8 mouse cellular contexts compared by ENCODE assay signal in genomic region chr4:62660554-62660864, GRCm38 (mm10).
DNase-seq lines count a peak whose midpoint lies in the region; ATAC-seq and TF ChIP-seq lines count a peak whose summit lies in the region.

No protein-coding gene starts in this region.

- peak overlapping the region; percentile 43 for H3K4me2 ChIP-seq in lung, embryonic 14.5 days
- H3K4me2 ChIP-seq in embryonic facial prominence, embryonic 15.5 days (replicated peaks) = 0 out of 2 replicates have a peak overlapping the region, but pooled peaks have one; percentile 6
- peak overlapping the region; percentile 36 for H3K4me2 ChIP-seq in intestine, embryonic 14.5 days (ENCODE audit: low read length)
- H3K4me2 ChIP-seq in midbrain, embryonic 12.5 days (replicated peaks) = peak overlapping the region; percentile 25

- no peaks in the 10 kb centered on the region for H3K27me3 ChIP-seq in lung, embryonic 14.5 days (ENCODE audit: insufficient read depth, low read length)
- H3K27me3 ChIP-seq in embryonic facial prominence, embryonic 15.5 days = no peaks in the 10 kb centered on the region
- no peaks in the 10 kb centered on the region for H3K27me3 ChIP-seq in intestine, embryonic 14.5 days (replicated peaks; ENCODE audit: control insufficient read depth, insufficient read depth, low read length)
- no peaks in the 10 kb centered on the region for H3K27me3 ChIP-seq in midbrain, embryonic 12.5 days
- H3K27me3 ChIP-seq in thymus, adult 2 months (ENCODE audit: control insufficient read depth, insufficient read depth, low read length) = no peaks in the 10 kb centered on the region

- peak overlapping the region; percentile 90 for H3K27ac ChIP-seq in lung, embryonic 14.5 days (ENCODE audit: low read depth)
- peak overlapping the region; percentile 81 for H3K27ac ChIP-seq in embryonic facial prominence, embryonic 15.5 days (replicated peaks)
- H3K27ac ChIP-seq in intestine, embryonic 14.5 days (ENCODE audit: low read depth) = peak overlapping the region; percentile 90
- peak overlapping the region; percentile 71 for H3K27ac ChIP-seq in midbrain, embryonic 12.5 days (replicated peaks)
- H3K27ac ChIP-seq in thymus, adult 2 months (ENCODE audit: control insufficient read depth, insufficient read depth, low read length) = no peak overlapping the region

- no peaks in the 10 kb centered on the region for H3K9me3 ChIP-seq in lung, embryonic 14.5 days (ENCODE audit: low read depth, low read length)
- no peaks in the 10 kb centered on the region for H3K9me3 ChIP-seq in embryonic facial prominence, embryonic 15.5 days (replicated peaks)
- H3K9me3 ChIP-seq in intestine, embryonic 14.5 days (ENCODE audit: control insufficient read depth, low read length) = no peaks in the 10 kb centered on the region
- H3K9me3 ChIP-seq in midbrain, embryonic 12.5 days = no peaks in the 10 kb centered on the region

- TF ChIP-seq CTCF in lung, embryonic 14.5 days (IDR thresholded peaks at IDR 0.05; ENCODE audit: low read depth) = no peak
- no peak for TF ChIP-seq CTCF in thymus, adult 2 months (IDR thresholded peaks at IDR 0.05; ENCODE audit: borderline replicate concordance, control insufficient read depth, extremely low read depth, insufficient read depth, low read length, poor library complexity)

- no peaks in the 10 kb centered on the region for H3K36me3 ChIP-seq in lung, embryonic 14.5 days (ENCODE audit: insufficient read depth)
- H3K36me3 ChIP-seq in embryonic facial prominence, embryonic 15.5 days = no peaks in the 10 kb centered on the region
- no peaks in the 10 kb centered on the region for H3K36me3 ChIP-seq in intestine, embryonic 14.5 days (ENCODE audit: control insufficient read depth, insufficient read depth, low read length)
- 0 out of 2 replicates have a peak, but pooled peaks cover 6% of the 10 kb centered on the region for H3K36me3 ChIP-seq in midbrain, embryonic 12.5 days
- H3K36me3 ChIP-seq in thymus, adult 2 months (ENCODE audit: control insufficient read depth, insufficient read depth, low read length) = no peaks in the 10 kb centered on the region

- no peak overlapping the region for H3K4me3 ChIP-seq in lung, embryonic 14.5 days (ENCODE audit: low read depth, low read length)
- no peak overlapping the region for H3K4me3 ChIP-seq in embryonic facial prominence, embryonic 15.5 days (replicated peaks)
- peak overlapping the region; percentile 11 for H3K4me3 ChIP-seq in intestine, embryonic 14.5 days (ENCODE audit: low read depth, low read length)
- no peak overlapping the region for H3K4me3 ChIP-seq in midbrain, embryonic 12.5 days
- no peak overlapping the region for H3K4me3 ChIP-seq in thymus, adult 2 months (ENCODE audit: control insufficient read depth, insufficient read depth, low read length)

- WGBS in lung, embryonic 14.5 days = 4% methylated on average over 3 of the region's 3 CpGs
- 0% methylated on average over 3 of the region's 3 CpGs for WGBS in embryonic facial prominence, embryonic 15.5 days
- 5% methylated on average over 3 of the region's 3 CpGs for WGBS in intestine, embryonic 14.5 days
- WGBS in midbrain, embryonic 12.5 days = 0% methylated on average over 3 of the region's 3 CpGs
- WGBS in thymus, adult 2 months = 87% methylated on average over 3 of the region's 3 CpGs

- peaks cover 38% of the 10 kb centered on the region for H3K4me1 ChIP-seq in lung, embryonic 14.5 days (ENCODE audit: insufficient read depth)
- H3K4me1 ChIP-seq in embryonic facial prominence, embryonic 15.5 days = peaks cover 51% of the 10 kb centered on the region
- H3K4me1 ChIP-seq in intestine, embryonic 14.5 days (replicated peaks; ENCODE audit: control insufficient read depth, insufficient read depth, low read length) = peaks cover 50% of the 10 kb centered on the region
- H3K4me1 ChIP-seq in midbrain, embryonic 12.5 days = peaks cover 45% of the 10 kb centered on the region
- H3K4me1 ChIP-seq in thymus, adult 2 months (replicated peaks; ENCODE audit: control insufficient read depth, insufficient read depth, low read length) = peaks cover 33% of the 10 kb centered on the region

- ATAC-seq in lung, embryonic 14.5 days (ENCODE audit: insufficient read depth) = peak; percentile 91
- ATAC-seq in embryonic facial prominence, embryonic 15.5 days (ENCODE audit: insufficient number of reproducible peaks, low FRiP score, low TSS enrichment, low read depth) = peak; percentile 79
- peak; percentile 59 for ATAC-seq in intestine, embryonic 14.5 days (replicated peaks; ENCODE audit: low FRiP score, low TSS enrichment, low read depth)
- ATAC-seq in midbrain, embryonic 12.5 days (ENCODE audit: low FRiP score, low read depth) = peak; percentile 74
- no peak for ATAC-seq in granulocyte monocyte progenitor cell, adult 5-6 weeks (replicated peaks; ENCODE audit: poor library complexity, severe bottlenecking)

- DNase-seq in lung, embryonic 14.5 days = peak; percentile 92
- no peak for DNase-seq in lung, postnatal 36 days
- DNase-seq in intestine, embryonic 14.5 days (ENCODE audit: low spot score) = peak; percentile 84
- DNase-seq in thymus, adult 2 months = no peak
- no peak for DNase-seq in cerebellum, postnatal 36 days

- no peak for TF ChIP-seq POLR2A in thymus, adult 2 months (IDR thresholded peaks at IDR 0.05; ENCODE audit: control insufficient read depth, extremely low read depth, insufficient read depth, low read length, poor library complexity)

- H3K9ac ChIP-seq in lung, embryonic 14.5 days = 0 out of 2 replicates have a peak overlapping the region, but pooled peaks have one; percentile 27
- H3K9ac ChIP-seq in embryonic facial prominence, embryonic 15.5 days = no peak overlapping the region
- H3K9ac ChIP-seq in intestine, embryonic 14.5 days (ENCODE audit: low read length) = peak overlapping the region; percentile 39
- no peak overlapping the region for H3K9ac ChIP-seq in midbrain, embryonic 12.5 days (replicated peaks)

Comparison
In these comparisons a context has a peak if more than half of its experiments do, and no peak if none do; other contexts are left out.
1. DNase-seq: peak in lung, embryonic 14.5 days (single experiment) and intestine, embryonic 14.5 days (single experiment); none in lung, postnatal 36 days (single experiment), thymus, adult 2 months (single experiment) and cerebellum, postnatal 36 days (0 of 2).
2. H3K9ac ChIP-seq: peak in lung, embryonic 14.5 days (single experiment) and intestine, embryonic 14.5 days (single experiment); none in embryonic facial prominence, embryonic 15.5 days (single experiment) and midbrain, embryonic 12.5 days (single experiment).
3. Peak in every context shown above with its lines, with median percentiles within 50 percentile points of each other: H3K4me2 ChIP-seq.